Mouse (Mus musculus) embryo, embryonic 11 days (tissue): ENCODE data around the gene Grin2c.
A peak's percentile ranks its signal among the peaks of the same experiment; 100 is the strongest.

ENCODE experiments used
- DNase-seq: peaks from one replicate; pipeline ENCODE4 v3.0.0-alpha.2; 2015

Gene Grin2c

GRCm38 (mm10) chr11:115267061-115267883 lies at the start of gene Grin2c:
Gene Grin2c (minus strand): TSS chr11:115267243.
- no peak for DNase-seq

- DNase-seq = no peak
Observed at GRCm38 (mm10) chr11:115314249-115314648, 47.2 kb upstream of the Grin2c start.

- no peak for DNase-seq
Observed at GRCm38 (mm10) chr11:115308781-115309180, 41.7 kb upstream of the Grin2c start.

GRCm38 (mm10) chr11:115306863-115307262 lies 39.8 kb upstream of the Grin2c start, which contains the start of gene Otop2:
Gene Otop2 (plus strand): TSS chr11:115307163.
- no peak for DNase-seq

- DNase-seq = no peak
Observed at GRCm38 (mm10) chr11:115303167-115303566, 36.1 kb upstream of the Grin2c start.

- DNase-seq = no peak
Observed at GRCm38 (mm10) chr11:115301351-115301750, 34.3 kb upstream of the Grin2c start.

- no peak for DNase-seq
Observed at GRCm38 (mm10) chr11:115300745-115301144, 33.7 kb upstream of the Grin2c start.

GRCm38 (mm10) chr11:115298160-115298559 lies 31.1 kb upstream of the Grin2c start:
- DNase-seq = no peak

- DNase-seq = peak; percentile 74
Observed at GRCm38 (mm10) chr11:115297214-115297826, 30.3 kb upstream of the Grin2c start, which contains the start of gene Fads6. Gene Fads6 (minus strand): TSS chr11:115297663.

- no peak for DNase-seq
Observed at GRCm38 (mm10) chr11:115296471-115297210, 29.6 kb upstream of the Grin2c start.

GRCm38 (mm10) chr11:115295939-115296338 lies 28.9 kb upstream of the Grin2c start:
- no peak for DNase-seq

GRCm38 (mm10) chr11:115292631-115293375 lies 25.8 kb upstream of the Grin2c start:
- DNase-seq = no peak

- no peak for DNase-seq
Observed at GRCm38 (mm10) chr11:115291503-115291902, 24.5 kb upstream of the Grin2c start.

GRCm38 (mm10) chr11:115290919-115291318 lies 23.9 kb upstream of the Grin2c start:
- DNase-seq = no peak

GRCm38 (mm10) chr11:115290314-115290713 lies 23.3 kb upstream of the Grin2c start:
- no peak for DNase-seq

- DNase-seq = no peak
Observed at GRCm38 (mm10) chr11:115289885-115290284, 22.8 kb upstream of the Grin2c start.

- DNase-seq = no peak
Observed at GRCm38 (mm10) chr11:115288305-115288704, 21.3 kb upstream of the Grin2c start.

- DNase-seq = no peak
Observed at GRCm38 (mm10) chr11:115287386-115287785, 20.3 kb upstream of the Grin2c start.

GRCm38 (mm10) chr11:115286201-115286993 lies 19.4 kb upstream of the Grin2c start:
- no peak for DNase-seq

- no peak for DNase-seq
Observed at GRCm38 (mm10) chr11:115285282-115285681, 18.2 kb upstream of the Grin2c start.

GRCm38 (mm10) chr11:115283891-115284620 lies 17.0 kb upstream of the Grin2c start:
- no peak for DNase-seq
